Mouse (Mus musculus) hindbrain, postnatal 0 days (tissue): ENCODE data around the gene Sorbs2. TPM values are rescaled to one million over a fixed set of nuclear protein-coding genes. Genes with fewer than 3 reads are reported as not detected.
A peak's percentile ranks its signal among the peaks of the same experiment; 100 is the strongest.

Source experiments
- ATAC-seq: fragments of 200-750 bp; cut with Nextera tagmentation; 2 replicates; pipeline ENCODE4 v1.8.0; 2017; ENCODE audit warnings: mild to moderate bottlenecking, moderate TSS enrichment, moderate library complexity
- DNase-seq: peaks from one replicate; pipeline ENCODE4 v3.0.0-alpha.2; 2015; ENCODE audit warnings: low spot score
- H3K27ac ChIP-seq: fragments of 300-500 bp; sonication (generic); 2 replicates; pipeline ENCODE4 v1.5.1; 2014; ENCODE audit warnings: mild to moderate bottlenecking
- H3K27me3 ChIP-seq: fragments of 300-500 bp; sonication (generic); 2 replicates; pipeline ENCODE4 v1.6.1; 2014; ENCODE audit warnings: low read length, mixed read lengths; ENCODE audit not compliant: insufficient read depth
- H3K36me3 ChIP-seq: fragments of 300-500 bp; sonication (generic); 2 replicates; pipeline ENCODE4 v1.6.1; 2014; ENCODE audit warnings: low read length, mixed read lengths; ENCODE audit not compliant: insufficient read depth
- H3K4me1 ChIP-seq: fragments of 300-500 bp; sonication (generic); 2 replicates; pipeline ENCODE4 v1.6.1; 2014; ENCODE audit warnings: antibody characterized with exemption, low read length, mixed read lengths; ENCODE audit not compliant: insufficient read depth
- H3K4me2 ChIP-seq: fragments of 300-500 bp; sonication (generic); 2 replicates; pipeline ENCODE4 v1.6.1; 2014; ENCODE audit warnings: low read depth, mild to moderate bottlenecking, low read length, moderate library complexity, mixed read lengths
- H3K4me3 ChIP-seq: fragments of 300-500 bp; sonication (generic); 2 replicates; pipeline ENCODE4 v1.5.1; 2014; ENCODE audit warnings: low read length
- H3K9ac ChIP-seq: fragments of 300-500 bp; sonication (generic); replicated peaks from 2 replicates; pipeline ENCODE4 v1.6.1; 2014; ENCODE audit warnings: mild to moderate bottlenecking, low read length, moderate library complexity, mixed read lengths
- H3K9me3 ChIP-seq: fragments of 300-500 bp; sonication (generic); 2 replicates; pipeline ENCODE4 v1.6.1; 2016; ENCODE audit warnings: low read length, mixed read lengths
- CTCF ChIP-seq: IDR thresholded peaks from 2 replicates; pipeline ENCODE4 v1.5.1; 2016; ENCODE audit warnings: antibody characterized with exemption, control low read depth, low read depth
- WGBS: fragments of 180-500 bp; shearing (Covaris S2); extraction: QIAGEN DNeasy Blood & Tissue Kit; methylation state at CpG from one replicate; pipeline ENCODE4 v1.1.7; 2014; 5-methylcytosine and 5-hydroxymethylcytosine counted together
- polyA plus RNA-seq: library from polyadenylated mRNA; unstranded; fragments of >200 nt; fragmentation: Nextera tagmentation; extraction: Ambion mirVana; gene quantifications from 2 replicates; pipeline ENCODE4 v1.2.1, GENCODE M21; 2015
- total RNA-seq: library from RNA; depleted of rRNA; stranded (reverse); fragments of >200 nt; gene quantifications from 2 replicates; pipeline ENCODE4 v1.2.3, GENCODE M21; 2014

Sorbs2 gene
- total and polyA plus RNA-seq, 2 experiments from 2014 or later = 37.8 to 65.6 TPM

GRCm38 (mm10) chr8:45610426-45611215, 103.0 kb downstream of the Sorbs2 start:
- 21% methylated on average over 7 of the region's 7 CpGs for WGBS
- ATAC-seq (no peak), DNase-seq (no peak)
- Histone ChIP-seq H3K36me3 (no peaks in the 10 kb centered on the region), H3K4me1 (0 out of 2 replicates have a peak, but pooled peaks cover 3% of the 10 kb centered on the region), H3K9me3 (no peaks in the 10 kb centered on the region), H3K9ac (no peak overlapping the region), H3K4me3 (no peak overlapping the region), H3K27ac (no peak overlapping the region), H3K4me2 (no peak overlapping the region), H3K27me3 (no peaks in the 10 kb centered on the region)
- no peak for TF ChIP-seq CTCF

- 0 out of 2 replicates have a peak, but pooled peaks cover 3% of the 10 kb centered on the region for H3K4me1 ChIP-seq
- no peaks in the 10 kb centered on the region for H3K36me3 ChIP-seq
- no peak for TF ChIP-seq CTCF
- H3K9ac ChIP-seq = no peak overlapping the region
- DNase-seq = no peak
- ATAC-seq = no peak
- 76% methylated on average over 1 of the region's 1 CpGs for WGBS
- no peak overlapping the region for H3K4me2 ChIP-seq
- H3K27me3 ChIP-seq = no peaks in the 10 kb centered on the region
- no peak overlapping the region for H3K4me3 ChIP-seq
- H3K9me3 ChIP-seq = no peaks in the 10 kb centered on the region
- H3K27ac ChIP-seq = no peak overlapping the region
Observed at GRCm38 (mm10) chr8:45611320-45611719, 103.7 kb downstream of the Sorbs2 start.

GRCm38 (mm10) chr8:45614610-45615009, 107.0 kb downstream of the Sorbs2 start:
- H3K27me3 ChIP-seq = no peaks in the 10 kb centered on the region
- H3K9ac ChIP-seq = no peak overlapping the region
- H3K4me1 ChIP-seq = 0 out of 2 replicates have a peak, but pooled peaks cover 3% of the 10 kb centered on the region
- no peak overlapping the region for H3K4me3 ChIP-seq
- H3K9me3 ChIP-seq = no peaks in the 10 kb centered on the region
- H3K36me3 ChIP-seq = no peaks in the 10 kb centered on the region
- 46% methylated on average over 5 of the region's 5 CpGs for WGBS
- no peak for TF ChIP-seq CTCF
- no peak for ATAC-seq
- no peak overlapping the region for H3K27ac ChIP-seq
- H3K4me2 ChIP-seq = 0 out of 2 replicates have a peak overlapping the region, but pooled peaks have one; percentile 2
- no peak for DNase-seq

GRCm38 (mm10) chr8:45615050-45615449, 107.5 kb downstream of the Sorbs2 start:
- H3K9ac ChIP-seq = no peak overlapping the region

GRCm38 (mm10) chr8:45615551-45615950, 108.0 kb downstream of the Sorbs2 start:
- no peak for TF ChIP-seq CTCF
- no peak overlapping the region for H3K9ac ChIP-seq
- peak; percentile 73 for ATAC-seq
- H3K4me1 ChIP-seq = 0 out of 2 replicates have a peak, but pooled peaks cover under 1% of the 10 kb centered on the region
- H3K9me3 ChIP-seq = no peaks in the 10 kb centered on the region
- peak; percentile 52 for DNase-seq
- H3K27ac ChIP-seq = no peak overlapping the region
- no peaks in the 10 kb centered on the region for H3K27me3 ChIP-seq
- no peak overlapping the region for H3K4me2 ChIP-seq
- WGBS = 48% methylated on average over 7 of the region's 7 CpGs
- H3K4me3 ChIP-seq = no peak overlapping the region
- no peaks in the 10 kb centered on the region for H3K36me3 ChIP-seq

More at GRCm38 (mm10) chr8:45615050-45615449, 107.5 kb downstream of the Sorbs2 start:
- Histone ChIP-seq H3K27me3 (no peaks in the 10 kb centered on the region), H3K36me3 (no peaks in the 10 kb centered on the region), H3K27ac (no peak overlapping the region), H3K9me3 (no peaks in the 10 kb centered on the region), H3K4me2 (0 out of 2 replicates have a peak overlapping the region, but pooled peaks have one; percentile 2), H3K4me3 (no peak overlapping the region), H3K4me1 (0 out of 2 replicates have a peak, but pooled peaks cover 3% of the 10 kb centered on the region)
- WGBS = 19% methylated on average over 9 of the region's 9 CpGs
- ATAC-seq = no peak
- DNase-seq = no peak
- no peak for TF ChIP-seq CTCF

GRCm38 (mm10) chr8:45621576-45622178, 114.1 kb downstream of the Sorbs2 start:
- Histone ChIP-seq H3K4me1 (no peaks in the 10 kb centered on the region), H3K9me3 (no peaks in the 10 kb centered on the region), H3K27ac (no peak overlapping the region), H3K9ac (no peak overlapping the region), H3K27me3 (no peaks in the 10 kb centered on the region), H3K4me3 (no peak overlapping the region), H3K4me2 (no peak overlapping the region), H3K36me3 (no peaks in the 10 kb centered on the region)
- 71% methylated on average over 15 of the region's 15 CpGs for WGBS
- DNase-seq = no peak
- ATAC-seq = no peak
- no peak for TF ChIP-seq CTCF

GRCm38 (mm10) chr8:45626406-45626805, 118.8 kb downstream of the Sorbs2 start:
- no peaks in the 10 kb centered on the region for H3K27me3 ChIP-seq
- WGBS = 34% methylated on average over 5 of the region's 5 CpGs
- H3K27ac ChIP-seq = no peak overlapping the region
- ATAC-seq = no peak
- no peak for TF ChIP-seq CTCF
- H3K4me3 ChIP-seq = no peak overlapping the region
- H3K9ac ChIP-seq = no peak overlapping the region
- DNase-seq = no peak
- H3K36me3 ChIP-seq = no peaks in the 10 kb centered on the region
- H3K9me3 ChIP-seq = no peaks in the 10 kb centered on the region
- H3K4me2 ChIP-seq = no peak overlapping the region
- peaks cover 6% of the 10 kb centered on the region for H3K4me1 ChIP-seq
